Mouse (Mus musculus) embryonic fibroblast, embryonic 13.5 days (primary cell): ENCODE data around the gene Tmem223.

Experiments
- CTCF ChIP-seq: IDR thresholded peaks from 2 replicates; pipeline ENCODE4 v1.5.1; 2011; ENCODE audit warnings: mild to moderate bottlenecking, control low read depth, low read length, moderate library complexity, borderline replicate concordance; ENCODE audit not compliant: insufficient read depth
- POLR2A ChIP-seq: IDR thresholded peaks from 2 replicates; pipeline ENCODE4 v1.6.1; 2011; ENCODE audit warnings: low read depth, mild to moderate bottlenecking, control low read depth, low read length, moderate library complexity

- TF ChIP-seq CTCF: no peak
- TF ChIP-seq POLR2A: no peak
These were observed 31.1 kb upstream of the Tmem223 start for GRCm38 (mm10) chr19:8739646-8740045.
